Mouse (Mus musculus) CD4-positive naive resting alpha-beta T cell, adult 76 days (primary cell): ENCODE results near the gene Gm11569. TPM values are rescaled to one million over a fixed set of nuclear protein-coding genes. Genes with fewer than 3 reads are reported as not detected.

Experiments
- total RNA-seq: library from RNA; stranded (reverse); gene quantifications from one replicate; pipeline ENCODE4 v1.2.4, GENCODE M21; 2023

The Gm11569 gene
- total RNA-seq, result not detected

DNA sequence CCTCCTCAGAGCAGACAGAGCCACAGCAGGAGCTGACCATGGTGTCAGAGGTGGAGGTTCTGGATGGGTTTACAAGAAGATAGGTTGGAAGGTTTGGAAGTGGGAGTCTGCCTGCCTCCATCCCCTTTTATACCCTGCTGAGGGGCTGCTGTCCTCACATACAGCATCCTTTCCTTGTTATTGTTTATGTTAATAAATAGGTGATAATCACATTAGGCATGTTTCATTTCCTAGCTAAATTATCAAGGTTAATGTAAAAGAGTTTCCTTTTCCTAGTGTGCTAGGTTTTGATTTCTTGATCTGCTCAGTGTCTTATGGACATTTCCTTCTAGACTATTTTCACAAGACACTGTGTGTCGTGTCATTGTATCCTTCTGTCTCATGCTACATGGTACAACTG is at the start of gene Gm11569:
Gm11569 (minus strand) TSS at position 101 of the 400 bp plus-strand sequence.

DNA sequence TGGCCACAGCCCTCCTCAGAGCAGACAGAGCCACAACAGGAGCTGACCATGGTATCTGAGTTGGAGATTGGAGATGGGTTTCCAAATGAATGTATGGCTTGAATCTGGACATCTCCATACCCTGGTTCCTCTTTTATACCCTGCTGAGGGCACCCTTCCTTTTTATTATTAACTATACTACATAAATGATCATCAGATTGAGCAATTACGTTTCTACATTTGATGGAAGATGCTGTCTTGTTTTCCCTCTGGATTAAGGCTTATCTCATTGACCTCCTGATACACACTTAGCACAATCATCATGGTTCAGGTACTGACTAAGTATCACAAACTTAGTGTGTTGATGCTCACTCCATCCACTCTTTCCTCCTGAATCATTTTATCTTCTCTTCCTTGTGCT is 39.2 kb upstream of the Gm11569 start, which contains the start of gene 2300003K06Rik:
2300003K06Rik (minus strand) TSS at position 101 of the 400 bp plus-strand sequence.

DNA sequence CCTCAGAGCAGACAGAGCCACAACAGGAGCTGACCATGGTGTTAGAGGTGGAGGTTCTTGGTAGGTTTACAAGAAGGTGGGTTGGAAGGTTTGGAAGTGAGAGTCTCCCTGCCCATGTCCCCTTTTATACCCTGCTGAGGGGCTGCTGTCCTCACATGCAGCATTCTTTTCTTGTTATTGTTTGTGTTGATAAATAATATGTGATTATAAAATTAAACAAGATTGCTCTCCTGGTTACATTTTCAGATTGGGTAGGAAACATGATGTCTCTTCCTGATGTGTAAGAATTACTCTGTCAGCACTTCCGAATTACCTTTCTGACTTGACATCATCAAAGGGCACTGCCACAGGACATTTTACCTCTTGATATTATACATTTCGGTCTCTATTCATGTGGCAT is 16.8 kb upstream of the Gm11569 start, which contains the start of gene Gm11564:
Gm11564 (minus strand) TSS at position 101 of the 400 bp plus-strand sequence.

DNA sequence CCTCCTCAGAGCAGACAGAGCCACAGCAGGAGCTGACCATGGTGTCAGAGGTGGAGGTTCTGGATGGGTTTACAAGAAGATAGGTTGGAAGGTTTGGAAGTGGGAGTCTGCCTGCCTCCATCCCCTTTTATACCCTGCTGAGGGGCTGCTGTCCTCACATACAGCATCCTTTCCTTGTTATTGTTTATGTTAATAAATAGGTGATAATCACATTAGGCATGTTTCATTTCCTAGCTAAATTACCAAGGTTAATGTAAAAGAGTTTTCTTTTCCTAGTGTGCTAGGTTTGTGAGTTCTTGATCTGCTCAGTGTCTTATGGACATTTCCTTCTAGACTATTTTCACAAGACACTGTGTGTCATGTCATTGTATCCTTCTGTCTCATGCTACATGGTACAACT is 11.1 kb upstream of the Gm11569 start, which contains the start of gene Krtap4-13:
Krtap4-13 (minus strand) TSS at position 101 of the 400 bp plus-strand sequence.

DNA sequence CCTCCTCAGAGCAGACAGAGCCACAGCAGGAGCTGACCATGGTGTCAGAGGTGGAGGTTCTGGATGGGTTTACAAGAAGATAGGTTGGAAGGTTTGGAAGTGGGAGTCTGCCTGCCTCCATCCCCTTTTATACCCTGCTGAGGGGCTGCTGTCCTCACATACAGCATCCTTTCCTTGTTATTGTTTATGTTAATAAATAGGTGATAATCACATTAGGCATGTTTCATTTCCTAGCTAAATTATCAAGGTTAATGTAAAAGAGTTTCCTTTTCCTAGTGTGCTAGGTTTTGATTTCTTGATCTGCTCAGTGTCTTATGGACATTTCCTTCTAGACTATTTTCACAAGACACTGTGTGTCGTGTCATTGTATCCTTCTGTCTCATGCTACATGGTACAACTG is 5.6 kb upstream of the Gm11569 start, which contains the start of gene Gm11554:
Gm11554 (minus strand) TSS at position 101 of the 400 bp plus-strand sequence.

DNA sequence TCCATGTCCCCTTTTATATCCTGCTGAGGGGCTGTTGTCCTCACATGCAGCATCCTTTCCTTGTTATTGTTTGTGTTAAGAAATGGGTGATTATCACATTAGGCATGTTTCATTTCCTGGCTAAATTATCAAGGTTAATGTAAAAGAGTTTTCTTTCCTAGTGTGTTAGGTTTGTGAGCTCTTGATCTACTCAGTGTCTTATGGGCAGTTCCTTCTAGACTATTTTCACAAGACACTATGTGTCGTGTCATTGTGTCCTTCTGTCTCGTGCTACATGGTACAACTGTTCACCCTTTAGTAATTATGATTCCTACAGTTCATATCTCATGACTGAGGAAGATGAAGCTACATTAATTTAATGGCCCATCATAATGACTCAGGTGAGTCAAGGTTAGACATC is 5.4 kb downstream of the Gm11569 start, which contains the start of gene Gm11596:
Gm11596 (minus strand) TSS at position 101 of the 400 bp plus-strand sequence.

DNA sequence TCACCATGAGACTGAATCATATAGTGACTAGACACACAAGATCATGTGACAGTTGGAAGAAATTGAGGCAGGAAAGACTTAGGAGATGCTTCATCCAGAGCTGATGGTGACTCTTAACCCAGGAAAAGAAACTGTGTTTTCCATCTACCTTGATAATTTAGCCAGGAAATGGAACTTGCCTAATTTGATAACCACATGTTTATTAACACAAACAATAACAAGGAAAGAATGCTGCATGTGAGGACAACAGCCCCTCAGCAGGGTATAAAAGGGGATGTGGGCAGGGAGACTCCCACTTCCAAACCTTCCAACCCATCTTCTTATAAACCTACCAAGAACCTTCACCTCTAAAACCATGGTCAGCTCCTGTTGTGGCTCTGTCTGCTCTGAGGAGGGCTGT is 13.8 kb downstream of the Gm11569 start, which contains the start of gene Krtap4-9:
Krtap4-9 (plus strand) TSS at position 301 of the 400 bp plus-strand sequence.

DNA sequence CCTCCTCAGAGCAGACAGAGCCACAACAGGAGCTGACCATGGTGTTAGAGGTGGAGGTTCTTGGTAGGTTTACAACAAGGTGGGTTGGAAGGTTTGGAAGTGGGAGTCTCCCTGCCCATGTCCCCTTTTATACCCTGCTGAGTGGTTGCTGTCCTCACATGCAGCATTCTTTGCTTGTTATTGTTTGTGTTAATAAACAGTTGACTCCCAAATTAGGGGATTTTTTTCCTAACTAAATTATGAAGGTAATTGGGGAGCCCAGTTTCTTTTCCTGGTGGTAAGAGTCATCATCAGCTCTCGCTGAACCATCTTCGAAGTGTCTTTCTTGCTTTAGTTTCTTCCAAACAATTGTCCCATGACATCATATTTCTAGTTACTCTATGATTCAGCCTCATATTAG is 18.1 kb downstream of the Gm11569 start, which contains the start of gene Krtap4-8:
Krtap4-8 (minus strand) TSS at position 101 of the 400 bp plus-strand sequence.

DNA sequence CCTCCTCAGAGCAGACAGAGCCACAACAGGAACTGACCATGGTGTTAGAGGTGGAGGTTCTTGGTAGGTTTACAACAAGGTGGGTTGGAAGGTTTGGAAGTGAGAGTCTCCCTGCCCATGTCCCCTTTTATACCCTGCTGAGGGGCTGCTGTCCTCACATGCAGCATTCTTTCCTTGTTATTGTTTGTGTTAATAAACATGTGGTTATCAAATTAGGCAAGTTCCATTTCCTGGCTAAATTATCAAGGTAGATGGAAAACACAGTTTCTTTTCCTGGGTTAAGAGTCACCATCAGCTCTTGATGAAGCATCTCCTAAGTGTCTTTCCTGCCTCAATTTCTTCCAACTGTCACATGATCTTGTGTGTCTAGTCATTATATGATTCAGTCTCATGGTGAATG is 25.9 kb downstream of the Gm11569 start, which contains the start of gene Gm11595:
Gm11595 (minus strand) TSS at position 101 of the 400 bp plus-strand sequence.

Other genes with a start within 250 kb of the Gm11569 start
- gene Krtap3-3, start 248.1 kb downstream of the Gm11569 start, total RNA-seq, result not detected
- not detected for gene Krtap3-2, start 242.1 kb downstream of the Gm11569 start, total RNA-seq
- gene Gm11939, start 239.5 kb downstream of the Gm11569 start, total RNA-seq, result not detected
- gene Krtap3-1, start 232.3 kb downstream of the Gm11569 start, total RNA-seq, result not detected
- not detected for gene Krtap1-5, start 217.9 kb downstream of the Gm11569 start, total RNA-seq
- not detected for gene Krtap1-4, start 215.3 kb downstream of the Gm11569 start, total RNA-seq
- not detected for gene Krtap1-3, start 207.6 kb downstream of the Gm11569 start, total RNA-seq
- gene Krtap9-3, start 200.8 kb downstream of the Gm11569 start, total RNA-seq, result not detected
- not detected for gene Gm11938, start 195.6 kb downstream of the Gm11569 start, total RNA-seq
- gene Gm11937, start 188.7 kb downstream of the Gm11569 start, total RNA-seq, result not detected
- gene Krtap2-4, start 184.1 kb downstream of the Gm11569 start, total RNA-seq, result not detected
- gene Gm11562, start 178.5 kb downstream of the Gm11569 start, total RNA-seq, result not detected
- not detected for gene Krtap4-1, start 170.7 kb downstream of the Gm11569 start, total RNA-seq
- gene Krtap4-2, start 163.8 kb downstream of the Gm11569 start, total RNA-seq, result not detected
- not detected for gene Krtap4-7, start 154.8 kb downstream of the Gm11569 start, total RNA-seq
- not detected for gene Gm11555, start 148.7 kb downstream of the Gm11569 start, total RNA-seq
- gene Gm11563, start 140.0 kb downstream of the Gm11569 start, total RNA-seq, result not detected
- not detected for gene Krtap4-6, start 133.0 kb downstream of the Gm11569 start, total RNA-seq
- gene Gm14190, start 108.2 kb downstream of the Gm11569 start, total RNA-seq, result not detected
- gene Gm14180, start 64.6 kb downstream of the Gm11569 start, total RNA-seq, result not detected
- gene Gm11595, start 26.0 kb downstream of the Gm11569 start, total RNA-seq, result not detected
- gene Krtap4-8, start 18.2 kb downstream of the Gm11569 start, total RNA-seq, result not detected
- not detected for gene Krtap4-9, start 13.7 kb downstream of the Gm11569 start, total RNA-seq
- gene Gm11596, start 5.5 kb downstream of the Gm11569 start, total RNA-seq, result not detected
- gene Gm11554, start 5.5 kb upstream of the Gm11569 start, total RNA-seq, result not detected
- gene Krtap4-13, start 11.0 kb upstream of the Gm11569 start, total RNA-seq, result not detected
- gene Gm11564, start 16.7 kb upstream of the Gm11569 start, total RNA-seq, result not detected
- not detected for gene 2300003K06Rik, start 39.1 kb upstream of the Gm11569 start, total RNA-seq
- not detected for gene Krtap4-16, start 52.7 kb upstream of the Gm11569 start, total RNA-seq
- gene Gm11568, start 59.0 kb upstream of the Gm11569 start, total RNA-seq, result not detected
- gene Gm11559, start 65.5 kb upstream of the Gm11569 start, total RNA-seq, result not detected
- gene Krtap9-1, start 74.5 kb upstream of the Gm11569 start, total RNA-seq, result not detected
- not detected for gene Gm11567, start 80.3 kb upstream of the Gm11569 start, total RNA-seq
- gene Krtap31-1, start 109.0 kb upstream of the Gm11569 start, total RNA-seq, result not detected
- gene Gm11565, start 115.8 kb upstream of the Gm11569 start, total RNA-seq, result not detected
- not detected for gene Krtap31-2, start 137.4 kb upstream of the Gm11569 start, total RNA-seq
- gene Krtap9-5, start 149.5 kb upstream of the Gm11569 start, total RNA-seq, result not detected
- gene Krtap29-1, start 180.1 kb upstream of the Gm11569 start, total RNA-seq, result not detected
- not detected for gene Krtap16-1, start 187.7 kb upstream of the Gm11569 start, total RNA-seq
- gene Krtap17-1, start 195.1 kb upstream of the Gm11569 start, total RNA-seq, result not detected
- not detected for gene Krt33a, start 217.3 kb upstream of the Gm11569 start, total RNA-seq
- gene Krt33b, start 230.9 kb upstream of the Gm11569 start, total RNA-seq, result not detected
- gene Krt34, start 242.6 kb upstream of the Gm11569 start, total RNA-seq, result not detected